Mouse (Mus musculus): ENCODE data around the gene Tcaf3.

Gene Tcaf3

DNA sequence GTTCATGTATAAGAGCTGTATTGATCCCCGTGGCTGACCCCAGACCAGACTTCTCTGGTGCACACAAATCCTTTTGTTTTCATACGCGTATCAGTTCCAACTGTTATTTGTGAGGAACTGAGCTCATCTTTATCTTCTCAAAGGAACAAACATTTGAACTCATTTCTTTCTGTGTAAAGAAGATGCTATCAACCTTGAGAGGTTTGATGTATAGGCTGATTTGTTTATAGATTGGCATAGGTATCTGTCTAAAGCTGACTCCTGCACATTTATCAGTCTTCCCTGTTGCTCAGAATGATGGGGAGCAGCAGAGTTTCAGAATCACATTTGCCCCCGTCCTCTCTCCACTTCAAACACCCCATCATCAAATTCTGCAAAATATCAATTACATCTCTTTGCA is at the start of gene Tcaf3:
Gene Tcaf3, minus strand, starts transcription at position 101 of the 400 bp plus-strand sequence.
- in situ Hi-C loops (cut with MboI), result no loop called here

DNA sequence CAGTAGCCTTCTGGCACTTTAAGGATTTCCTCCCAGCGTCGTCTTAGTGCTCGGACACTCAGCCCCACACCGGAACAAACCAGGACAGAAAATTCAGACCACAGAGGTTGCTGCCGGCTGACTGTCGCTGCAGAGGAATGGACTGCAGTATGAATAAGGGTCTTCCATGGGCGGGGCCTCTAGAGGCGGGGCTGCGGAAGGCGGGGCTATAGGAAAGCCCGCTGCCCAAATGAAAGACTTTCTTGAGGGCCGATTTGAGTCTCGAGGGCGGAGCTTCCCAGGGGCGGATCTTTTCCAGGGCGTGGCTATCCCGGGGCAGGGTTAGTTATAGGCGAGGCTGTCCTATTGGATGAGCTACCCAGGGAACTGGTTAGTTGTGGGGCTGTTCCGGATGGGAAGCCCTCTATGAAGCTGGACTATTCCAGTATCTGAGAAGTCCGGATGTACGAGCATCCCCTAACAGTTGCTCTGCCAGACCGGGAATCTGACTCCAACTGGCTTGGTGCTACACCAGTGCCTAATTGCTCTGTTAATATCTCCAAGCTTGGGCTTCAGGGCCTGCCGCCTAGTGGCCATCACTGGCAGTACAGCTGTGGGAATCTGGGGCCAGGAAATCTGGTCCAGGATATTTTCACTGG is 47.5 kb upstream of the Tcaf3 start, which contains the start of gene Tcaf2:
Gene Tcaf2, minus strand, starts transcription at position 343 of the 638 bp plus-strand sequence.
- in situ Hi-C loops (cut with MboI), result no loop called here

DNA sequence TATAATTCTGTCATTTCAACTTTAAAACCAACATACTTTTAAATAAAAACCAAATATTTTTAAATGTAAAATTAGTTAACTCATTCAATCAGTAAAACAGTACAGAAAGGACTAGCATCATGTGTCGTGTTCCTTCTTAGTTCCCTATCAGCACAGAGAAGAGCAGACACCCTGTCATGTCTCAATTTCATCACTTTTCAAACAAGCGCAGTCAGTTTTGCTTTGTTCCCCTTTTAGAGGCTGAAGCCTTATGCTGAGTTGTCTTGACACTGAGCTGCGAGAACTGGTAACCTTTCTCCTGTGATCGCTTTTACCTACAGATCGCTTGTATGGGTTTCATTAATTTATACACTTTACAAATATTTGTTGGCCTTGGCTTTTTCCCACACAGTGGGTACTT is 36.9 kb upstream of the Tcaf3 start:
- in situ Hi-C loops (cut with MboI), result no loop called here

DNA sequence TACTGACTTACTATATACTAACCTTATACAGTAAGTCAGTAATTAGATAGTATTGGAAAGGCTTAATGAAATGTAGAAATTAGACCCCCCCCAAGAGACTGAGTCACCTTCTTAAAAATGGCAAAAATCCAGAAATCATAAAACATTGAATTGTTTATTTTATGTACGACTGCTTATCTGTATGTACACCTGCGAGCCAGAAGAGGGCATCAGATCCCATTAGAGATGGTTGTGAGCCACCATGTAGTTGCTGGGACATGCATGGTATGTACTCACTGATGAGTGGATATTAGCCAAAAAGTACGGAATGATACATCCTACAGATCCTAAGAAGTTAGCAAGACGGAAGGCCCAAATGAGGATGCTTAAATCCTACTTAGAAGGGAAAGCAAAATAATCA is 33.9 kb upstream of the Tcaf3 start:
- in situ Hi-C loops (cut with MboI), result no loop called here

DNA sequence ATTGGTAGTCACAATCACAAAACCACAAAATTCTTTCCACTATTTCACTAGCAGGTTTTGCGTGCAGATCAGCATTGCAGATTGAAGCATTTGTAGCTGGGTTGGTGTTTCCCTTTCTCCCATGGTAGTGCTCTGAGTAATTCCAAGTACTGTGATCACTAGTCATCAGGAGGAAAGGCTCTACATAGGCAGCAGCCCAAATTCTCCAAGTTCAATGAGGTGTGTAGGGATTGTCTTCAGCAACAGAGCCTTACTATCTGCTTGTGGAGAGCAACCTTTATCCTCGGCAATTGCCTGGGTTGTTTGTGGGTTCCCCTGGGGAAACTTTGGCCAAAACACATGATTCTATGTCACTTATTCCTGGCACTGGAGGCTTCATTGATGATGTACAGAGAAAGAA is 19.4 kb upstream of the Tcaf3 start:
- in situ Hi-C loops (cut with MboI), result no loop called here

DNA sequence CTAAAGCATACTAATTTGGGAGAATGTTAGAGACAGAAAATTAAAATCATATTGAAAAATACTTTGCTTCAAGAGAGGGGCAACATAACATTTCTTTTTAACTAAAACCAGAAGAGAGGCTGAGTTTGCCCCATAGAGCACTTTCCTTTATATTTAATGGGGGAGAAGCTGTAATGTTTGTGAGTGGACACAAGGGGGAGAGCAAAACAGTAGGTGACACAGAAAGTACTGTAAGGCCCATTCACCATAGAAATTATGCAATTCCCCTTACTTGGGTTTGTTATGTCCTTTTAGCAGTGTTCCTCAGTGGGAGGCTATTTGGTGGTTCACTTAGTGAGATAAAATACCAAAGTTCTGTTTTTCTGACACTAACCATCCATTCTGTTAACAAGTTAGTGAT is 14.7 kb upstream of the Tcaf3 start:
- in situ Hi-C loops (cut with MboI), result no loop called here

DNA sequence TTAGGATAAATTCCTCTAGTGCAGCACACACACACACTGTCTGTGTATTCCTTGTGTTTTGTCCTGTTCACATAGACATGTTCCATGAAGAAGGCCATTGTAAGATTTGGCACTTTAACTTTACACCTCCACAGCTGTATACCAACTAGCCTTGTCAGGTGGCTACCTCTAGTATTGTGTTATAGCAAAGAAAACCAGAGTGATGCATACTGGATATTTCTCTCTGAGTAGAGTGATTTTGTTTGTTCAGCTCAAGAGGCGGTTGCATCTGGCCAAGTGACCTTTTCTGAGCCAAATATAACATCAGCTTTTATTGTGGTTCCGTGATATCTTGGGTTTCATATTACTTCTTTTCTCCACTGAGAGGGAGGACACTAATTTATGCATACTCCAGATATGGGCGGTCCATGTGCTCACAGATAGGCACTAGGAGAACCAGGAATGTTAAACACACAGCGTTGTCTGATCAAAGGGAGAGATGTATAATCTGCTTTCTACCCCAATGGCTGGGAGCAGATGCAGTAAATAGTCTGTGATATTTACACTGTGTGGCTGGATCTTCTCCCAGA is 13.5 kb upstream of the Tcaf3 start:
- in situ Hi-C loops (cut with MboI), result no loop called here

DNA sequence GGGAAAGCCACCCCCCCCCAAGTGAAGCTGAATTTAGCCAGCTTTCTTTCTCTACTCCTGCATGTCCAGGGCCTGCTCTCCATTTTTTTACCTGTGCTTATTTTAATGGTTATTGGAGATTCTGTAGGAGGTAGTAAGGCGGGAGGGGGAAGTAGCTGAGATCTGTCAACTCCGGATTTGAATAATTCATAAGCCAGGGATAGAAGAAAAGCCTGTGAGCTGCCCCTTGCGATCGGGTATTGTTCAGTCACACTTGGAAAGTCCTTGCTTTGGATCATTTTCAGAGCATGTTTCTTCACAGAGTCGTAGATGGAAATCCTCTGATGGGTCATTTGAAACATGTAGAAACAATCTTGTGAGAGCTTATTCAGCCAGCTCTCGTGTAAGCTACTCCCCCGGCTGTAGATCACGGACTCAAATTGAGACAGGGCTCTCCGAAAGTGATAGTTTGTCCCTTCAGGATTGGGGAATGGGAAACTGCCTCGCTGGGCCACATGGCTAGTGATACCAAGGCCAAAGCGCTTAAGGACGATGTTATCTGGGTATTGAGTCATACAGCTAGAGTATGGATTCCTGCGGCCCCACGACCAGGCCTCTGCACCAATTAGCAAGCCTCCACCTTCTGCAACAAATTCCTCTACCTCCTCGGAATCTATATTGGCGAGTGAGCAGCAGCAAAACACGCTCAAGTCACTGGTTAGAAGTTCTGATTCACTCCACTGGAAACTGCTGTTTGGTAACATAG is 4.2 kb downstream of the Tcaf3 start:
- in situ Hi-C loops (cut with MboI), result no loop called here

DNA sequence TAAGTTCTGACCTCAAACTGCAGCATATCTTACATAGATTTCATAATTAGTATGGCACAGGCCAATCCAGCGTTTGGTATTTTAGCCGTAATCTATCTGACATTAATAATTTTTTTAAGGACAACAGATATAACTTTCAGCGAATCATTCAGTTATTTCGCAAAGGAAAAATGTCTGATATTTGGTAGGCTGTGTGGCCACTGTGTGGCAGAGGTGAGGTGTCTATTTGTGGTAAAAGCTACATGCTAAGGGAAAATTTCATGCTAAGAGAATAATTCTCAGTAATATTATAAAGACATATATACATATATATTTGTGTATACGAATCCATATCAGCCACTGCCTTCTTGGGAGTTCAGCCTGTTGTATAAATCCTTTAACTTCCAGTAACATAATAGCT is 10.9 kb downstream of the Tcaf3 start:
- in situ Hi-C loops (cut with MboI), result loop anchor here (10.0 kb wide), 1 partner anchor 352 kb away; no protein-coding TSS in a partner anchor

DNA sequence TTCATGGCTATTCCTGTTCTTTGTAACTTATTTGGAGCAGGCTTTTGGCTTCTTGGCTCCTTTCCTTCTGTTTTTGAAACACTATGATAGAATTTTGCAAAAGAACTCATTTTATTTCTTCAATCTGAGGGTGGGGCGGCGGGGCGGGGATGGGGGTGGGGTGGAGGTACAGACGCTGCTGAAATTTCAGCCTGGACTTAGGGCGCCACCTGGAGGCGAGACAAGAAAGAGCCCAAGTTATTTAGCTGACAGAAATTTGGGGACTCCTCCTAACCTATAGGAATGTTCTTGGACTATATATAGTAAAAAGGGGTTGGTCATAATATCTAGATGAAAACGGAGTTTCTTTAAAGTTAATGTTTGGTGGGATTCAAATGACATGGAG is 14.0 kb downstream of the Tcaf3 start:
- in situ Hi-C loops (cut with MboI), result loop anchor here (10.0 kb wide), 1 partner anchor 349 kb away; no protein-coding TSS in a partner anchor

DNA sequence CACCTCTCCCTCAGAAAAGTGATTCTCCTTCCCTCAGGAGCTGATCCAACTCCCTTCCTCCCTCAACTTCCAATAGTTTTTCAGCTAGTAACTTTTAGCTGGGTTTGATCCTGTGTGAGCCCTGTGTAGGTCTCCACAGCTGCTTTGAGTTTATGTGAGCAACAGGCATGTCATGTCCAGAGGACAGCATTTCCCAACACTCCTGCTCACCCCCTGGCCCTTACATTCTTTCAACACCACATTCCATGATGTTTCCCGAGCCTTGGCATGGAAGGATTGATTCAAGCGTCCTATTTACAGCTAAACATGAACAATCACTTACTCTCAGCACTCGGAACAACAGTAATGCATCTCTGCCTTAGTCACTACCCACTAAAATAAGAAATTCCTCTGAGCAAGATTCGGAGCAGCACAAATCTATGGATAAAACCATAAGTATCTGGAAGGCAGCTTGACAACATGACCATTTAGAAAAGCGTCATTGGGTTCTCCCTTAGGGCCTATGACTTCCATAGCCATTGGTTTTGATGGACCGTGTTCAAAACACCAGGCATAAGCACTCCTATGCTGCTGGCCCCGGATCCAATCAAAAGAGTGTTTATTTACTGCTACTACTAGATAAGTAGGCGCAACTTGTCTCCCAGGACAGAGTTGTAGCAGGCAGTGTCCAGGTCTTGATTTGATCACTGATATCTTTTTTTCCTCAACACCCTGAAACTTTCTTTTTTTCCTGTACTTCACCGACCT is 14.6 kb downstream of the Tcaf3 start:
- in situ Hi-C loops (cut with MboI), result loop anchor here (10.0 kb wide), 1 partner anchor 348 kb away; no protein-coding TSS in a partner anchor

DNA sequence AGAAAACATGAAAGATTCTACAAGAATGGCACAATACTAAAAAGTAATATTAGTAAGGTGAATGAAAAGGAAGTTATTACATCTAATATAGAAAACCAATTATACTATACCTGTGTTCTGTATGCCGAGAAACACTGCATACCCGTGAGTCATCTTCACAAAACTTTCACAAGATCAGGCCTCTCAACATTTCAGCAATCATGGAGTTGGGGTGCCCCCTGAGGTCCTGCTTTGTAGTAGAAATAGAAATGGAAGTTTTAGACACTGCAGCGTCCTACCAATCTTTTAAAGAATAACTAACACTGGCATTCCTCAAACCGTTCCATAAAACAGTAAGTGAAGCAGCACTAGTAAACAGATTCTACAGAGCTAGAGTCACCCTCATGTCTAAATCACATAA is 18.8 kb downstream of the Tcaf3 start:
- in situ Hi-C loops (cut with MboI), result no loop called here

DNA sequence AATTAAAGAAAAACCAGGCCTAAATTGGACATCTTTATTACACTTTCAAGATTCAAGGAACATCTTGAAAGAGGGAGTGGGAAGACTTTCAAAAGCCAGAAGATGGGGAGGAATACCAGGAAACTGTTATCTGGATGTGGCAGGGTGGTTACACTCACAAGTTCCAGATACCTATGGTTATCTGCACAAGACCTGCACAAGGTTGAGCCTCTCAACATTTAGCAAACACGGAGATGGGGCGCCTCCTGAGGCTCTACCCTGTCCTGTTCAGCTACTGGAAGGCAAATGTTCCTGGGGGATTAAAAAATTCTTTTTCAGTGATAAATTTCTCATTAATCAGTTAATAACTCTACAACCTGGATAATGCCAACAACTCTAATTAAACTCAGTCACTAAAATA is 20.1 kb downstream of the Tcaf3 start:
- in situ Hi-C loops (cut with MboI), result no loop called here

DNA sequence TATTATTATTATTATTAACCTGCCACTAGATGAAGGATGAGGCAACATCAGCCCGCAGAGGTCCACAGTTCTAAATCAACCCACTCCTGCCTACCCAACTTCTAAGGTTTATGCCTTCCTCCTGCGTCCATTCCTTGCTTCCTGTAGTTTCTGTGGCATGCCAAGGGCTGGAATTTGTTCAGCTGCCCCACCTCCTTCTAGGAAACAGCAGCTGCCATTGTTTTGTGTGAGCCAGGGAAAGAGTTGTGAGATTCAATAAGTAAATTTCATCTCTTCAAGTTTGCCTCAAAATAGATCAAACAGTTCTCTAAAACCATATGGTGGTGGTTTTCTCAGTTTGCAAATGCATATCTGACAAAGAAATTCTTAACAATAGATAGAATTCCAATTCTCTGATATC is 29.3 kb downstream of the Tcaf3 start:
- in situ Hi-C loops (cut with MboI), result no loop called here

DNA sequence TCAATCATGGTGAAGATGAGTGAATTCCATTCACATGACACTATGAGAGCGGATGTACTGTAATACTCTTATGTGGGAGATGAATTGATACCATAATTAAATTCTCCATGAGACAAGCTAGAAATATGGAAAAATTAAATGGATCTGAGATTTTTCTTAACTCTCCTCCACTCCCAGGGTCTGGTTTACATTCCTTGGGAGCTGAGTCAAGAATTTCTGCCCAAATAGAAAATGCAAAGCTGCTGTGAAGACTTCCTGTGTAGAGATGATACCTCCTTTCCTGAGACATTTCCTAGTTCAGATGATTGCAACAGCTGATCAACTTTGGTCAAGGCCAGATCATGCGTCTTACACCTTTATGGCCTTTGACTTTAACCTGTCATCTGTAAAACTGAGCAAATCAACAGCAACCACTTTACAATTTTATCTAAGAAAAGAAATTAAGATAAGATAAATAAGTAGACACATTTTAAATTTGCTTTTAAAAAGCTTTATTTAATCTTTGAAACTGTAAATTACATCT is 31.4 kb downstream of the Tcaf3 start:
- in situ Hi-C loops (cut with MboI), result no loop called here

DNA sequence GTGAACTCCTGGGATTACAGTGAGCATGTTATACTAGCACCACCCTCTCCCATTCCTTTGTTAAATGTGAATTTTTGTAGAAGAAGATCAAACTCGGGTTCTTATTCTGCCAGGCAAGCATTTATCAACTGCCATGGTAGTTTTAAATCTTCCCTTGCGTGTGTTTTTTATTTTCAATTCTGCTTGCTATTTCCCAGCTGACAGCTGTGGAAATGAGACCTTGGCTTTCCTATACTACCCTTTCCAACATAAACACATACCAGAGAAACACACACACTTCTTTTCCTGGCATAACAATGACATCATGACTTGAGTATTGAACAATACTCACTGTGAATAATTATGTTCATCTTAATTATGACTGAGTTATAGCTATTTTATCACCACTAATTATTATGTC is 35.2 kb downstream of the Tcaf3 start:
- in situ Hi-C loops (cut with MboI), result no loop called here

DNA sequence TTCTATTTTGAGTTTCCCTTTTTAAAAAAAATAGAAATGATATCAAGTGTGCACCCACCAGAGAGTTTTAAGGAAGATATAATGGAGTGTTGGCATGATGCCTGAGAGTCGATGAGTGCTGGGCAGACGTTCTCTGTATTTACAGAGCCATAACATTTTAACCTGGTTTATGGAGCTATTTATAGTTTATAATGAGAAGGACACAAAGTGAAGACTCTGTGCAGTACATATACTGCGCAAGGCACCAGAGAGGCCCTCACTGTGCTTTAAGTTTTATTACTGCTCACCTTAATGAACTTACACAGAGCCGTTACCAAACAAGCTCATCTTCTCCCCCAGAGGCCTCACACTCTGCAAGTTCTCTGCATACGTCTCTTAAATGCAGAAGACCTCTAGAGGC is 36.6 kb downstream of the Tcaf3 start:
- in situ Hi-C loops (cut with MboI), result no loop called here

DNA sequence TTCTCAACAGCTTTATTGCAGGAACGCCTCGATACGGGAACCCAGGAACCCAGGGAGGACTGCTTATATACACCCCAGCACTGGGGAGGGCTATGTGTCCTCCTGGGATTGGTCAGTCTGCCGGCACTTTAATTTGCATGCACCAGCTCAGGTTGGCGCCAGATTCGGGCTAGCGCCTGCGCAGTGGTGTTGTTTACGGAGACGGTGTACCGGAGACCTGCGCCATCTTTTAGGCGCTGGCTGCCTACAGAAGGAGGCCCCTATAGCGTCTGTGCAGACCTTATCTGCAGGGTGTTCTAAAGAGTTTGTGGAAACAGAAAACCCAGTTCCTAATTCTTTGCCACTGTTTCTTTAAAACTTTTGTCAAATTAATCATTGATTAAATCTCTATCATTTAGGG is 38.9 kb downstream of the Tcaf3 start:
- in situ Hi-C loops (cut with MboI), result no loop called here

DNA sequence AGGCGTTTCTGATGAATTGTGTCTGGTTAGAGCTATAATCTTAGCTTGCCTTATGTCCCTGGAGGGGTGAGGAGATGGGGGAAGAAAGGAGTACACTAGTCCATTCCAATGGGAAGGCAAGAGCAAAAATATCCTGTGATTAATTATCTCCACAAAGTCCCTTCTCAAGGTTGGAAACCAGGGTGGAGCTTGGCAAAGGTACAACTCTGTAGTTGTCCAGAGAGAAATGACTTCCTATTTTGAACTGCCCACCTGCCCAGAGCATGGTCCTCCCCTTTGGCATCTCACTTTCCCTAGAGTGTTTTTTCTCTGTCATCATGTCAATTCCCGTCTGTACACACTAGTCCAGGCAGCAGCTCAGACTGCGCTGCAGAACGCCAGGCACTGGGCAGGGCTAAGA is 50.0 kb downstream of the Tcaf3 start, which contains the start of gene Olfr455:
Gene Olfr455, minus strand, starts transcription at position 127 of the 400 bp plus-strand sequence.
- in situ Hi-C loops (cut with MboI), result no loop called here

DNA sequence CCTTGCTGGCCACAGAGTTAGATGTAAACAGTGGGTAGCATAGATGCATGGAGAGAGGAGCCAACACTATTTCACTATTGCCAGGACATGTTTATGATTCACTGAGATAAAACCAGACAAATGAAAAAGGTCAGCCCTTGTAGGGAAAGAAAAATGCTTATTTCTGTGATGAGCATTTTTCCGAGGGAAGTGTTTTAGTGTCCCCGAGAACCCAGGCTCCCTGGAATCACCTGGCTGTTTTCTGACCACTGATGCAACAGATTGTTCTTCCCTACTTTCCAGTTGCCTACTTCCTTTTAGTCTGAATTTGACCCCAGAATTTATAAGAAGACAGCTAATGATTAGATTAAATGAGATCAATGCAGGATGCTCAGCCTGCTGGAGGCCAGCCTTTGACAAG is 51.3 kb downstream of the Tcaf3 start:
- in situ Hi-C loops (cut with MboI), result no loop called here

DNA sequence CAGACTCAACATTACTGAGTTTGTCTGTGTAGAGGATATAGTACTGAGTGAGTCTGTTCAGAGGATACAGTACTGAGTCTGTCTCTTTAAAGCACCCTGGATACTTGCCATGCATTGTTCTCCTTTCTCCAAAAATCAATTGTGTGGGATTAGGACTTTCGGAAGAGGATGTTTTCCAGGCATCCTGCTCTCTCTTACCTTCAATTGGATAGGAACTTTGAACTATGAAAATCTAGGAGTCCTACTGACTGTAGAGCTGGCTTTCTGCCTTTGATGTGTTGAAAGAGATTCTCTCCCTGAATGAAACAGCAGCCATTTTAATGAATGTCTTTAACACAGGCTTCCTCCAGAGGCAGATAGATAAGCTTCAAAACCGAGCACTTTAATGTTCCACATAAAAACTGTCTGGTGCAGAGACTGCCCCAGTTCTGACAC is 52.0 kb downstream of the Tcaf3 start:
- in situ Hi-C loops (cut with MboI), result no loop called here

DNA sequence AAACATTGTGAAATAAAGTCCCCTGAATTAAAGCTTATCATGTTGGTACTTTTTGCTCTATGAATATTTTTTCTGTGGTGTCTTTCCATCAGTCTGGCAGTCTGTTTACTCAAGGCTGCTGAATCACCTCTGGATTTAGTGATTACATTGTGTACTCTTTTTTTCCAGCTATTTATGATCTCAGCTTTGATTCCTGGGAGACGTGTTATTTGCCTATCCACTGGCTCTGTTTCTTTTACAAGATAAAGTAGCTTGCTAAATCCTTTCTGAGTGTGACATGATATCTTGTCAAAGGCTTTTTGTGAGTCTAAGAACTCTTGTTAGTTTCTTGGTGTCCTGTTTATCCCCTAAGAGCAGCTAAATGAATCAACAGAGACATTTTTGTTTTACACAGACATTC is 52.6 kb downstream of the Tcaf3 start:
- in situ Hi-C loops (cut with MboI), result no loop called here
